Mouse (Mus musculus) lung, postnatal 0 days (tissue): ENCODE data around the gene Parp8.

Experiments
- CTCF ChIP-seq: IDR thresholded peaks from 2 replicates; pipeline ENCODE4 v1.5.1; 2016; ENCODE audit warnings: antibody characterized with exemption, mild to moderate bottlenecking
- EP300 ChIP-seq: IDR thresholded peaks from 2 replicates; pipeline ENCODE4 v1.6.1; 2016; ENCODE audit warnings: antibody characterized with exemption, mild to moderate bottlenecking, control low read depth

DNA sequence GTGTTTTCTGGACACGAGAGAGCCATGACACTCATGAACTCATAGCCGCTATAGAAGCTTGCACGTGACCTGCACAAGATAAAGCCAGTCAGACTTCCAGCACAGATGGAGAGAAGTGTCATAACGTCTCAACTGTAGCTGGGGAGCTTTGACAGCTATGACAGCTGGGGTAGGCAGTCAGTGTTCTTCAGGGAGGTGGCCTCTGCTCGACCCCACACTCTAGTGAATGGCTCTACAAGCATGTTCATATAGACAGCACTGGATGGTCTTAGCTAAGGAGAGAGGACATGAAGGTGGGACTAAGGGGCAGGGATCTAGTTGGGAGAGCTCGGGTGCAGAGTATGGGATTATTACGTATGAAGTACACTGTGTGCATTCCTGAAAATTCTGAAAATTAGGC is 143.1 kb downstream of the Parp8 start:
- TF ChIP-seq CTCF = no peak
- TF ChIP-seq EP300 = no peak
